Comparison of ENCODE assay signal across 25 mouse cellular contexts in genomic region chr19:55816974-55817373, GRCm38 (mm10).
"Had no signal": no experiment of that assay in that cellular context is flagged by ENCODE, and none has a peak within 500 bp of the region (broad histone marks: within the 10 kb centered on the region; RNA-seq: fewer than 3 reads in every experiment).

No protein-coding gene starts in this region.

- H3K27me3 ChIP-seq: kidney, embryonic 15.5 days; limb, embryonic 13.5 days; neural tube, embryonic 12.5 days; neural tube, embryonic 15.5 days; stomach, embryonic 15.5 days had no signal

- H3K4me3 ChIP-seq: kidney, embryonic 15.5 days; limb, embryonic 13.5 days; megakaryocyte, embryonic 14.5 days; neural tube, embryonic 12.5 days; neural tube, embryonic 15.5 days; stomach, embryonic 15.5 days had no signal

- H3K4me2 ChIP-seq: kidney, embryonic 15.5 days; limb, embryonic 13.5 days; liver, embryonic 11.5 days; lung, embryonic 14.5 days; midbrain, embryonic 11.5 days; neural tube, embryonic 12.5 days; neural tube, embryonic 15.5 days; stomach, embryonic 15.5 days had no signal

- ATAC-seq: liver, postnatal 0 days; lung, postnatal 0 days had no signal

- DNase-seq: kidney, adult 11 months; kidney, adult 8-10 months; kidney, postnatal 10 days; kidney, postnatal 36 days; layer of hippocampus, postnatal 36 days; left cerebral cortex, postnatal 4 days; liver, postnatal 0 days; lung, embryonic 14.5 days; midbrain, embryonic 14.5 days; right cerebral cortex, adult 18-20 months; right cerebral cortex, postnatal 25 days; spleen, adult 18-20 months; thymus, adult 18-20 months; thymus, postnatal 36 days had no signal

- H3K9me3 ChIP-seq: kidney, embryonic 15.5 days; limb, embryonic 13.5 days; megakaryocyte, embryonic 14.5 days; neural tube, embryonic 12.5 days; neural tube, embryonic 15.5 days; stomach, embryonic 15.5 days had no signal

- H3K27ac ChIP-seq: kidney, embryonic 15.5 days; limb, embryonic 13.5 days; liver, embryonic 14.5 days; macrophage; neural tube, embryonic 12.5 days; neural tube, embryonic 15.5 days; stomach, embryonic 15.5 days had no signal

- H3K36me3 ChIP-seq: neural tube, embryonic 12.5 days; neural tube, embryonic 15.5 days had no signal

- H3K4me1 ChIP-seq: megakaryocyte, embryonic 14.5 days; stomach, embryonic 15.5 days had no signal

- H3K9ac ChIP-seq: kidney, embryonic 15.5 days; limb, embryonic 13.5 days; liver, embryonic 14.5 days; liver, postnatal 0 days; lung, embryonic 14.5 days; neural tube, embryonic 12.5 days; neural tube, embryonic 15.5 days; stomach, embryonic 15.5 days had no signal
